In the genomic region with DNA sequence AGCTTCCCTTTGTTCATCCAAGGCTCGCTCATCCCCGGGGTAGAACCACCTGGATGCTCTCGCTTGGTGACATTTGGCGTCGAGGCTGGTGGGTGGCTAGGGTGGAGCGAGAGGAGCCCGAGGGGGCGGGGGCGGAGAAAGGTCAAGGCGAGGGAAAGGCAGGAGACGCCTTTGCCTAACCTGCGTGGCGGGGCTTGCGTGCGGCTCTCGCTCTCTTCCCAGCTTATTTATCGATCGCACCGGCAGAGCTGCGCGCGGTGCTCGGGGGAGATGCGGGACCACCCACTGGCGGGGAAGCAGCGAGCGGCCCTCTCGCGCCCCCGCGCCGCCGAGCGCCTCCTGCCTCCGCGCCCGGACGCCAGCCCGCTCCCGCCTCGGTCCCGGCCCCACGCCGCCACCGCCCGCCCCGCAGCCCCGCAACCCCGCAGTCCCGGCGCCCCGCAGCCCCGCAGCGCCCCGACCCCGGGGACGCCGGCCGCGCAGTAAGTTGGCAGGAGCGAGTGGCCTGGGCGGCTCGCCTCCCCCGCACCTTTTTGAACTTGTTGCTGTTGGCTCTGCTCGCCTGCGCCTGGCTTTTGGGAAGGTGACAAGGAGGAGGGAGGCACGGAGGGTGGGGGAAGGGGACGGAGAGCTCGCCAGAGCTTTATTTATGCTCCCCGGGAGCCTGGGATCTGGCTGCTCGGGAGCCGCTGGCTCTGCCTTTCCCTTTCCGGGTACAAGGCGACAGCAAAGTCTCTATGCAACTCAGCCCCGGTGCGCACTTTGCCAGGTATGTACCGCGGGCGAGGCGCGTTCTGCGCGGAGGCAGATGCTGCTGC, we compare ENCODE assay signal across 8 mouse cellular contexts. TPM values are rescaled to one million over a fixed set of nuclear protein-coding genes. Genes with fewer than 3 reads are reported as not detected.
DNase-seq lines count a peak whose midpoint lies in the region; ATAC-seq lines count a peak whose summit lies in the region.

No protein-coding gene starts in this region.

- H3K36me3 ChIP-seq in intestine, embryonic 16.5 days (ENCODE audit: control insufficient read depth, insufficient read depth, low read length) = no peaks in the 10 kb centered on the region
- no peaks in the 10 kb centered on the region for H3K36me3 ChIP-seq in neural tube, embryonic 14.5 days (ENCODE audit: control insufficient read depth, insufficient read depth, low read length)

- H3K9ac ChIP-seq in intestine, embryonic 16.5 days (ENCODE audit: low read depth, low read length) = peak overlapping the region; percentile 65
- peak overlapping the region; percentile 86 for H3K9ac ChIP-seq in neural tube, embryonic 14.5 days (replicated peaks; ENCODE audit: low read depth, low read length)

- peak; percentile 83 for ATAC-seq in intestine, embryonic 16.5 days
- peak; percentile 80 for ATAC-seq in neural tube, embryonic 14.5 days (ENCODE audit: low read depth)

- peaks cover 19% of the 10 kb centered on the region for H3K27me3 ChIP-seq in intestine, embryonic 16.5 days (replicated peaks; ENCODE audit: control insufficient read depth, insufficient read depth, low read length)
- H3K27me3 ChIP-seq in neural tube, embryonic 14.5 days (ENCODE audit: control insufficient read depth, insufficient read depth, low read length) = no peaks in the 10 kb centered on the region; the same call in 1 of the 2 replicates

- H3K27ac ChIP-seq in intestine, embryonic 16.5 days (ENCODE audit: low read length) = no peak overlapping the region
- peak overlapping the region; percentile 89 for H3K27ac ChIP-seq in neural tube, embryonic 14.5 days (ENCODE audit: low read depth, low read length)

- peaks cover 11% of the 10 kb centered on the region for H3K4me1 ChIP-seq in intestine, embryonic 16.5 days (ENCODE audit: control insufficient read depth, insufficient read depth, low read length)
- H3K4me1 ChIP-seq in neural tube, embryonic 14.5 days (ENCODE audit: control insufficient read depth, insufficient read depth, low read length) = no peaks in the 10 kb centered on the region

- peak overlapping the region; percentile 74 for H3K4me3 ChIP-seq in intestine, embryonic 16.5 days (ENCODE audit: low read length)
- peak overlapping the region; percentile 82 for H3K4me3 ChIP-seq in neural tube, embryonic 14.5 days (ENCODE audit: low read depth, low read length)

- 1% methylated on average over 71 of the region's 83 CpGs for WGBS in intestine, embryonic 16.5 days
- under 1% methylated on average over 80 of the region's 83 CpGs for WGBS in neural tube, embryonic 14.5 days

- intact Hi-C loops in gastrocnemius, postnatal 14 days (cut with DNase I; ENCODE audit: low total_unique reads) = no loop called here
- intact Hi-C loops in left cerebral cortex, postnatal 4 days (cut with DNase I) = loop anchor here (5.0 to 10.0 kb wide), 3 partner anchors 380 to 1448 kb away; no protein-coding TSS in a partner anchor

- peak overlapping the region; percentile 99 for H3K4me2 ChIP-seq in intestine, embryonic 16.5 days (ENCODE audit: low read depth, low read length)
- peak overlapping the region; percentile 80 for H3K4me2 ChIP-seq in neural tube, embryonic 14.5 days (ENCODE audit: low read depth, low read length)

- peak; percentile 17 for DNase-seq in gastrocnemius, postnatal 14 days
- DNase-seq in gastrocnemius, adult 18-20 months (ENCODE audit: low spot score) = no peak
- DNase-seq in cerebellum, postnatal 36 days = peak; percentile 84 to 85
- peak; percentile 55 to 66 for DNase-seq in frontal cortex, postnatal 25 days (ENCODE audit: low spot score in 2 of 2)
- DNase-seq in left cerebral cortex, postnatal 4 days = peak; percentile 63
- no peak for DNase-seq in thymus, postnatal 14 days

- H3K9me3 ChIP-seq in intestine, embryonic 16.5 days (ENCODE audit: control insufficient read depth, low read length) = no peaks in the 10 kb centered on the region
- H3K9me3 ChIP-seq in neural tube, embryonic 14.5 days (ENCODE audit: control insufficient read depth, low read length) = no peaks in the 10 kb centered on the region

RNA-seq across cellular contexts. Expression of a gene that starts 0.4 kb away (rescaled TPM):
- total RNA-seq in gastrocnemius, postnatal 14 days (2021) = under 1 TPM; 0.04 to 0.09 TPM
- total RNA-seq in gastrocnemius, adult 18-20 months (2021) = under 1 TPM; 0.05 to 0.09 TPM
- 0.37 and 0.54 TPM in 2 replicates for polyA plus RNA-seq in intestine, embryonic 16.5 days (2015; fragmentation: Nextera tagmentation; extraction: Ambion mirVana)
- 10 to 100 TPM; 60.2 to 65.7 TPM for total RNA-seq in left cerebral cortex, postnatal 4 days (2021)
- polyA plus RNA-seq in neural tube, embryonic 14.5 days (2014; fragmentation: Nextera tagmentation; extraction: Ambion mirVana) = 29.5 and 38.5 TPM in 2 replicates

Comparison
In these comparisons a context has a peak if more than half of its experiments do, and no peak if none do; other contexts are left out.
1. DNase-seq: peak in gastrocnemius, postnatal 14 days (single experiment), cerebellum, postnatal 36 days (2 of 2), frontal cortex, postnatal 25 days (2 of 2) and left cerebral cortex, postnatal 4 days (single experiment); none in gastrocnemius, adult 18-20 months (single experiment) and thymus, postnatal 14 days (single experiment).
2. RNA of a gene that starts 0.4 kb away (total RNA-seq): 60.2 to 65.7 TPM in left cerebral cortex, postnatal 4 days; 0.05 to 0.09 TPM in gastrocnemius, adult 18-20 months and 0.04 to 0.09 TPM in gastrocnemius, postnatal 14 days; every median in the first group is over 10 times any median in the second.